Mouse (Mus musculus) brain, embryonic 18.5 days (tissue): ENCODE measurements around the gene St6galnac3.

Experiments used
- DNase-seq: peaks from one replicate; pipeline ENCODE4 v3.0.0-alpha.2; 2012; ENCODE audit warnings: low read depth, low spot score

Gene St6galnac3

GRCm38 (mm10) chr3:153655071-153655470, 69.9 kb downstream of the St6galnac3 start:
- DNase-seq, result peak; percentile 72

DNA sequence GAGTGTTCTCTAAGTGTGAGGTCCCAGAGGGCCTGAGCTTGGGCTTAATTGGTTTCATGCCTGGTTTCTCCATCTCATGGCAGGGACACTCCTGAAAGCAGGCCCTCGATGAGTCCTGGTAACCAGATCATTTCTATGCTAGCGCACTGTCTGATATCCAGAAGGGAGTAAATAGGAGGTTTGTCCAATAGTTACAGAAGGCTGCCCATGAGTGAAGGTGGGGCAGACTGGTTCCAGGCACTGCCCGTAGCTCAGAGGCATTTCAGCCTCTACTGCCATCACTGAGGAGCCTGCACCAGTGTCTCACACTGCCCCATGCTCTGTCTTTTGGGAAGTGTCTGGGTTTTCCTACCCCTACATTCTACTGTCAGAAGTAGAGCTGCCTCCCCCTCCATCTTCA, 72.1 kb downstream of the St6galnac3 start:
- no peak for DNase-seq

GRCm38 (mm10) chr3:153648713-153649112, 76.3 kb downstream of the St6galnac3 start:
- DNase-seq, result no peak

GRCm38 (mm10) chr3:153645803-153646202, 79.2 kb downstream of the St6galnac3 start:
- DNase-seq, result no peak

GRCm38 (mm10) chr3:153643822-153644519, 81.0 kb downstream of the St6galnac3 start:
- DNase-seq, result no peak

DNA sequence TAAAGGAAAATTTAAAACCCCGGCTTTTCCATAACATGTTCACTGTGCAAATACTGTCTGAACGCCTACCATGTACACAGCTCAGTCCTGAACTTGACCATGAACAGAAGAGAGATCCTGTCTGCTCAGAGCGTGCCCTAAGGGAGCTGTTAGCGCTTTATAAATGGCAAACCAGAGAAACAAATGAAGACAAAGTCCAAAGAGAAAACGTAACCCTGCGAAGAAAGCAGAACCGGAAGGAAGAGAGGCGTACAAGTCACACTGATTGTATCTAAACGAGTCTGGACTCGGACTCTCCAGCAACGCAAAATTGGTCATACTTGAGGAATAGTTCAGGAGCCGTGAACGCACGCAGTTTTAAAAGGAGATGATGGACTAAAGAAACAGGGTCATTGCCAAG, 82.1 kb downstream of the St6galnac3 start:
- DNase-seq, result no peak

DNA sequence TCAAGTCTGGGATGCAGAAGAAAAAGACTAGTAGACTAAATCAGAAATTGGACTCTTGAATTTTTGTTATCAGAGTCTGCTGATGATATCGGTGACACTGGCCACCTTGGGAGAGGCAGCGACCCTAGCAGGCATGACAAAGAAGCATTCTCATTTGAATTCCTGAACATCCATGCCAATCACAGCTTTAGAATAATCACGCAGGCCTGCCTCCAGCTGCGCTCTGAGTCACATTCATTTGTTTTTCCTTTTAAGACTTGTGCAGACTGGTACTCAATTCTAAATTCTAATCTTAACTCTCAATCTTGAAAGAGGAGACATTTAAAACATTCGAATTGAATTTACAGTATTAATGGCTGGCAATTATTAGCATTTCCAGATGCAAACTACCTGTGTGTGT, 83.2 kb downstream of the St6galnac3 start:
- DNase-seq, result no peak

DNA sequence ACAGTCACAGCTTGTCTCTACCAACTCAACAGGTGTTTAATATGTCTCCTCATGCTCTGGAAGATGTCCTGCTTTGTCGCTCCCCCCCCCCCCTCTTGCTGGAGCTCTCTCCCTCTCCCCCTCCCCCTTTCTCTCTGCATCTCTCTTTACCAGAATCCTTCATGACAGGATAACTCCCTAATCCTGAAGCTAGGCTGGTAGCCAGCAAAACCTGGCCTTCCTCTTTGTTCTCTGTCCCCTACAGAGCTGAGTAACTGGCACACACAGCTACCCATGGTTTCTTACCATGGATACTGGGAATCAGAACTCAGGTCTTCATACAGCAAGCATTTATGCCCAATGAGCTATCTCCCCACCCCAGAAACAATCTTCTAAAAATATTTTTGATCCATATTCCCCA, 87.6 kb downstream of the St6galnac3 start:
- no peak for DNase-seq

DNA sequence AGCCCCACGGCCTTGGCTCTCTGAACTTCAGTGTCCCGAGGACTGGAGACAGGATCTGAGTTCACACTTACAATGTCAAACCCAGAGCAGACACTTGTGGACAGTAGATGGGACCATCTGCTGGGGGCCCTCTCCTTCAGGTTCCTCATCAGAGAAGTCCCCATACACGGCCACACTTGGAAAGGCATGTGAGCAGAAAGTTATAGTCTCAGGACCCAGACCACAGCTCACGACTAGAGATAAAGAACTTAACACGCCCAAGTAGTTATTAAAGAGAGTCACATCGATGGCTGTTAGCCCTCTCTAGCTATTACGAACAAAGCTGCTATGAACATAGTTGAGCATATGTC, 88.2 kb downstream of the St6galnac3 start:
- no peak for DNase-seq

GRCm38 (mm10) chr3:153636094-153636803, 88.7 kb downstream of the St6galnac3 start:
- no peak for DNase-seq

GRCm38 (mm10) chr3:153631988-153632672, 92.8 kb downstream of the St6galnac3 start:
- no peak for DNase-seq

GRCm38 (mm10) chr3:153626237-153626636, 98.7 kb downstream of the St6galnac3 start:
- DNase-seq, result no peak

DNA sequence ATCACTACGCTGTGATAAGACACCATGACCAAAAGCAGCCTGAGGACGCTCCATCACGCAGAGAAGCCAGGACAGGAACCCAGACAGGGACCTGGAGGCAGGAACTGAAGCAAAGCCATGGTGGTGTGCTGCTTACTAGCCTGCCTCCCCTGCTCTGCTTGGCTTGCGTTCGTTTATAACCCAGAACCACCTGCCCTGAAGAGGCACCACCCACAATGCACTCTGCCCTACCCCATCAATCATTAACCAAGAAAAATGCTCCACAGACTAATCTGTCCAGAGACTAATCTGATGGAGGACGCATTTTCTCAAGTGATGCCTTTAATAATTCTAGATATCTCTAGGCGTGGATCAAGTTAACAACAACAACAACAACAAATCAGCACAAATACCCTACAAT, 106.0 kb downstream of the St6galnac3 start:
- no peak for DNase-seq

DNA sequence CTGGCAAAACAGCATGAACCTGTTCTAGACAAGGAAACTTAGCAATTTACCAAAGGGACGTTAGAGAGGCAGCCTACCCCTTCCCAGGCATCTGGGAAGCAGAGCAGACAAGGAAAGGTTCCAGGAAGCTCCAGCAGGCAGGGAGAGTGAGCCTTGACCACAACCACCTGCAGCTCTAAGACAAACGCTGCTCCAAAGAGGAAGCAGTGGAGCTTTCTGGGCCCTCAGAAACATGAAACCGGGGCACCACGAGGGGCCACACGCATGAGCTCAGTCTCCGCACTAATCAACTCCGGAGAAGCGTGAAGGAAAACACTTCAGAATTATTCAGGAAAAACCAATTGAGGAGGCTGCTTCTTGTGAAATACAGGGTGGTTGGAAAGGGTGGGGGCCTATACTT, 108.1 kb downstream of the St6galnac3 start:
- no peak for DNase-seq

GRCm38 (mm10) chr3:153610239-153610638, 114.7 kb downstream of the St6galnac3 start:
- DNase-seq, result no peak

- no peak for DNase-seq
Observed at GRCm38 (mm10) chr3:153606331-153606730, 118.6 kb downstream of the St6galnac3 start.

DNA sequence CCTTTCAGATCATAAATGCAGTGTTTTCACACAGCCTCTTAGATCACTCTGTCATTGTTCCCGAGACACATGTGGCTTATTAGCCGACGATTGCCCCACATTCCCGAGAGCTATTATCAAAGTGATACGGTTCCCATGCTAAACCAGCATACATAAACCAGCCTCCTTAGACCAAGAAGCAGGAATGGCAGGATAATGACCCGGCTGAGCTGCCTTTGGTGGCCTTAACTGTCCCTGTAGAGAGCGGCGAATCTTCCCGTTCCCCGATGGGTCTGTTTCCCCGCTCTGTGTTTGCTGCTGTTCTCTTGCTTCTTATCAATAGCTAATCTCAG, 119.2 kb downstream of the St6galnac3 start:
- DNase-seq, result no peak

- DNase-seq, result no peak
Observed at GRCm38 (mm10) chr3:153605089-153605766, 119.7 kb downstream of the St6galnac3 start.

GRCm38 (mm10) chr3:153599179-153599578, 125.8 kb downstream of the St6galnac3 start:
- no peak for DNase-seq

DNA sequence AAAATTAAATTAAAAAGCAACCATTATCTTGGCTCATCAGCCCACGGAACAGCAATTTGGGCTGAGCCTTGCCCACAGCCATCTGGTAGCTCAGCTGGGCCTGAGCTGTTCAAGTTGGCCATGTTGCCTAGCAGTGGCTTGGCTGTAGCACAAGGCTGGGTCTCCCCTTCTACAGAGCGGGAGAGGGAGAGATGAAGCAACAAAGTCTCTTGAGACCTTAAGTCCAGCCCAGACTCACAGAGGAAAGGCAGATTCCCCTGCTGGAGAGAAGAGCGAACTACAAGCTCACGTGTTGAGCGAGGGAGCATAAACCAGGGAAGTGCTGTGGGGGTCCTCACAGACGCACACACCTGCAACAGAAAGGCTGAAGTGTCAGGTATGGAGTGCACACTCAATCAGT, 126.3 kb downstream of the St6galnac3 start:
- no peak for DNase-seq

DNA sequence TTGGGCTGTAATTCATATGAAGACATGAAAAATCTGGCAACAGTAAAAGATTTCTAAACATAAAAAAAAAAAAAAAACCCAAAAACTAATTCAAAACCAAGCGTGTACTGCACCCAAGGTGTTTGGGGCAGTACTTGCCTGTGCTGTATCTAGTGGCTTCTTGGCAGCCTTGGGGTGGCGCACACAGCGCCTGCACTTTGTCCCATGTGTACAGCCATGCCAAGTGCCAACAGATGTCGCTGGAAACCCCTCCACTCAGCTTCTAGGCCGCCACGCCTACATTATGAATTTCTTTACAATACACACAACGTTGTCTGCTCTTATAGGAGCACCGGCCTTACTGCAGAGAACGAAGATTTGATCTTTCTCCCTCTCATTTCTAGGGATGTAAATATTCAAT, 130.4 kb downstream of the St6galnac3 start:
- no peak for DNase-seq

DNA sequence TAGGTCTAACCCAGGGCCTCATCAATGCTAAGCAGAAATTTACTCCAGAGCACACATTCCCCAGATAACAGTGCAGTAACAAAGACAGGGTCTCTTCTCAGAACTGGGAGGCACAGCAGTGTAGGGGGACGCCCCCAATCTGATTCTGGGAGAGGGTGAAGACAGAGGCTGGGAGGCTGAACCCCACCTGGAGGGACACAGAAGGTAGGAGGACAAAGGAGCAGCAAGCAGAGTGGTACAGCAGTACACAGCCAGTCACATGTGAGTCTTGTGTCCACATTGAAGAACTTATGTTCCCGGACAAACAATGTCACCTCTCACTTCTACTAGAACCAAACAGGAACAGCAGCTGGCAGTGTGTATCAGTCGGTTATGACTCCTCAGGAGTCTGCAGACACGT, 131.0 kb downstream of the St6galnac3 start:
- no peak for DNase-seq
